In genomic region chr2:76254833-76255232, GRCm38 (mm10) we compare ENCODE assay signal across 9 mouse cellular contexts.
DNase-seq lines count a peak whose midpoint lies in the region; ATAC-seq and TF ChIP-seq lines count a peak whose summit lies in the region.
"Had no signal": no experiment of that assay in that cellular context is flagged by ENCODE, and none has a peak within 500 bp of the region (broad histone marks: within the 10 kb centered on the region; RNA-seq: fewer than 3 reads in every experiment).

No protein-coding gene starts in this region.

- TF ChIP-seq POLR2A in embryonic fibroblast, embryonic 13.5 days (IDR thresholded peaks at IDR 0.05; ENCODE audit: low read depth, low read length) = no peak

- H3K27ac ChIP-seq in embryonic fibroblast, embryonic 13.5 days (ENCODE audit: insufficient read depth, low read length) = no peak overlapping the region
- H3K27ac ChIP-seq in limb, embryonic 10.5 days = no peak overlapping the region
- H3K27ac ChIP-seq: heart, embryonic 15.5 days had no signal

- peak; percentile 84 for ATAC-seq in CD4-positive, CD25-positive, alpha-beta regulatory T cell, adult 4 months
- peak; percentile 71 for ATAC-seq in inflammation-experienced regulatory T-cells, adult 6 months
- ATAC-seq in erythroblast, adult 5-6 weeks (replicated peaks; ENCODE audit: low FRiP score, poor library complexity, severe bottlenecking) = no peak

- no peak overlapping the region for H3K4me3 ChIP-seq in embryonic fibroblast, embryonic 13.5 days (ENCODE audit: insufficient read depth, low read length)
- H3K4me3 ChIP-seq in limb, embryonic 10.5 days = no peak overlapping the region
- H3K4me3 ChIP-seq: heart, embryonic 15.5 days had no signal

- H3K9me3 ChIP-seq in limb, embryonic 10.5 days (replicated peaks) = no peaks in the 10 kb centered on the region
- H3K9me3 ChIP-seq: heart, embryonic 15.5 days had no signal

- TF ChIP-seq CTCF in embryonic fibroblast, embryonic 13.5 days (IDR thresholded peaks at IDR 0.05; ENCODE audit: borderline replicate concordance, insufficient read depth, low read length) = peak; percentile 59; the same call in 1 of the 2 replicates

- peak; percentile 9 for DNase-seq in 3134 (ENCODE audit: extremely low read depth, insufficient read length, low spot score)
- DNase-seq in brain, adult 2 months (ENCODE audit: low read depth, low spot score) = peak; percentile 74
- DNase-seq in limb, embryonic 10.5 days (ENCODE audit: low spot score) = peak; percentile 67
- peak; percentile 63 for DNase-seq in retina, postnatal 1 day

- no peaks in the 10 kb centered on the region for H3K27me3 ChIP-seq in limb, embryonic 10.5 days (ENCODE audit: low read depth, poor library complexity, severe bottlenecking)
- H3K27me3 ChIP-seq: heart, embryonic 15.5 days had no signal

- no peaks in the 10 kb centered on the region for H3K4me1 ChIP-seq in embryonic fibroblast, embryonic 13.5 days (ENCODE audit: control insufficient read depth, insufficient read depth, low read length)
- H3K4me1 ChIP-seq in limb, embryonic 10.5 days = no peaks in the 10 kb centered on the region
- H3K4me1 ChIP-seq: heart, embryonic 15.5 days had no signal

- H3K36me3 ChIP-seq in limb, embryonic 10.5 days = no peaks in the 10 kb centered on the region
- H3K36me3 ChIP-seq: heart, embryonic 15.5 days had no signal

- WGBS in limb, embryonic 10.5 days = 48% methylated on average over 6 of the region's 6 CpGs

Comparison
In these comparisons a context has a peak if more than half of its experiments do, and no peak if none do; other contexts are left out.
1. DNase-seq: peak in every context shown above with its lines; median percentile 74 in brain, adult 2 months; 67 in limb, embryonic 10.5 days; 63 in retina, postnatal 1 day; 9 in 3134.